Mouse (Mus musculus): ENCODE results near the gene Snx20. TPM values are rescaled to one million over a fixed set of nuclear protein-coding genes. Genes with fewer than 3 reads are reported as not detected.

Gene Snx20
- total and polyA plus RNA-seq, 2 experiments from 2014 or later = 2.0 to 7.3 TPM

DNA sequence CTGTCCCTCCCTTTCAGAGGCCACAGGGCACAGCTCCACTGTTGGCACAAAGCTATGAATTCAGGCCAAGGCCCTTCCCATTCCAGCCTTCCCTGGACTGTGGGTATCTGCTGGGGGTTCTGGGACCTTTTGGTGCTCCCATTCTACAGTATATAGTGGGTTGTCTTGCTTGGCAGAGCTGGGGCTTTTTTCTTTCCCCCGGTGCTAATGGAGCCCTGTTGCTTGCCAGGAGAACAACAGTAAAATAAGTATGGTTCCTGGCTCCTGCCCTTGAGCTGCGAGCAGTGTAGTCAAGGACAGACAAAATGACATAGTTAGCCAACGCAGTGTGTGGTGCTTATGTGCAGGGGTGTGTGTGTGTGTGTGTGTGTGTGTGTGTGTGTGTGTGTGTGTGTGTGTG lies 52.1 kb downstream of the Snx20 start:
- Histone ChIP-seq H3K27me3 (ENCODE audit: control insufficient read depth, insufficient read depth, low read length) (no peaks in the 10 kb centered on the region), H3K4me1 (ENCODE audit: control insufficient read depth, insufficient read depth) (no peaks in the 10 kb centered on the region), H3K4me3 (ENCODE audit: low read depth, low read length) (no peak overlapping the region), H3K27ac (ENCODE audit: low read depth) (no peak overlapping the region), H3K4me2 (ENCODE audit: low read depth, low read length) (no peak overlapping the region), H3K36me3 (replicated peaks; ENCODE audit: control insufficient read depth, insufficient read depth, low read length) (no peaks in the 10 kb centered on the region), H3K9me3 (replicated peaks; ENCODE audit: control insufficient read depth, low read length) (no peaks in the 10 kb centered on the region), H3K9ac (replicated peaks; ENCODE audit: low read depth, low read length) (no peak overlapping the region)
- DNase-seq (ENCODE audit: low spot score) = no peak
- TF ChIP-seq EP300 (IDR thresholded peaks at IDR 0.05; ENCODE audit: low read depth) (no peak), CTCF (IDR thresholded peaks at IDR 0.05; ENCODE audit: low read depth) (no peak)
- 63% methylated on average over 3 of the region's 3 CpGs for WGBS
- ATAC-seq (ENCODE audit: insufficient read depth, low read depth) = no peak

DNA sequence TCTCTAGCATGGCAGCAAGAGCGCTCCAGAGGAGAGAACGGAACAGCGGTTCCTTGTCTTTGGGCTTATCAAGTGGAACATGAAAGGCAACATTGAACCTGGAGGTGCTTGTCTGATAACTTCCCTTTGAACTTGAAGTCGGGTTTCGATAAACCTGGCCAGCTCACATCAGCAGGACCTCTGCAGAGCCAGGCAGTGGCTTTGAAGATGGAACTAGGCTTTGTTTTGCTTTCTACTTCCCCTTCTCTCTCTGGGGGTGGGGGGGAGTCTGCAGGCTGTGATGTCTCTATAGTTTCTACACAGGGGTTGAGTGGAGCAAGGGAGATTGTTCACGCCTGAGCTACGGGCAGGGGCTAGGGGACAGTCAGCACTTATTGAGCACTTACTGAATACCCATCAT lies 55.1 kb downstream of the Snx20 start:
- no peak for DNase-seq (ENCODE audit: low spot score)
- no peak overlapping the region for H3K27ac ChIP-seq (ENCODE audit: low read depth)
- ATAC-seq (ENCODE audit: insufficient read depth, low read depth) = no peak
- H3K9me3 ChIP-seq (replicated peaks; ENCODE audit: control insufficient read depth, low read length) = no peaks in the 10 kb centered on the region
- no peak overlapping the region for H3K9ac ChIP-seq (replicated peaks; ENCODE audit: low read depth, low read length)
- H3K27me3 ChIP-seq (ENCODE audit: control insufficient read depth, insufficient read depth, low read length) = no peaks in the 10 kb centered on the region
- H3K4me1 ChIP-seq (ENCODE audit: control insufficient read depth, insufficient read depth) = peaks cover 25% of the 10 kb centered on the region; the same call in 1 of the 2 replicates
- no peak overlapping the region for H3K4me3 ChIP-seq (ENCODE audit: low read depth, low read length)
- 54% methylated on average over 7 of the region's 7 CpGs for WGBS
- H3K4me2 ChIP-seq (ENCODE audit: low read depth, low read length) = no peak overlapping the region
- H3K36me3 ChIP-seq (replicated peaks; ENCODE audit: control insufficient read depth, insufficient read depth, low read length) = no peaks in the 10 kb centered on the region
- TF ChIP-seq CTCF (IDR thresholded peaks at IDR 0.05; ENCODE audit: low read depth) (no peak), EP300 (IDR thresholded peaks at IDR 0.05; ENCODE audit: low read depth) (no peak)

DNA sequence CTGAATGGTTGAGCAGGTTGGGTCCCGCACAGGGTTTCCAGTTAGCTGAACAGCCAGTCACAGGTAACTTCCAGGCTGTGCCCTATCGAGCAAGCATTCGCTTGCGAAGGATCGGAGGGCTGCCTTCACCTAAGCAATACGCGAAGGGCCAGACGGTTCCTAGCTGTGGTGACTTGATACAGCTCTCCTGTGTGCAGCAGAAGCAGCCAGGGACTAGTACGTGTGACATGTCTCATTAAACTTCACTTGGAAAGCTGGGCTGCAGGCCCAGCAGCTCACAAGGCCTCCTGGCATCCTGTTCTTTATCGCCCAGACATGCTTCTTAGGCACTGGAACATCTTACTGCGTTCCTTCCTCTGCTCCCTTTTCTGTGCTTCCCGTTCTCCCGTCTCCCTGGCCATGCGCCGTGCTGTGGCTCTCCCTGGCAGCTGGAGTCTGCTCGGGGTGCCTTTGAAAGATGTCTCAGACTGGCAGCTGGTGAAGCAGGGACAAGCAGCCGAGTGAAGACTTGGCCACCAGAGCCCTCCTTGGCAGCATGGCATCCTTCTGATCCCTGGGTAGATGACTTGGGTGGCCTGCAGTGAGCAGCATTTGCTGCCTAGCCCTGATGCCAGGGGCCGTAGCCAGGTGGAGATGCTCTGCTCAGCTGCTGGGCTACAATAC lies 56.1 kb downstream of the Snx20 start:
- no peak overlapping the region for H3K4me2 ChIP-seq (ENCODE audit: low read depth, low read length)
- no peak for DNase-seq (ENCODE audit: low spot score)
- H3K27ac ChIP-seq (ENCODE audit: low read depth) = no peak overlapping the region
- 75% methylated on average over 18 of the region's 18 CpGs for WGBS
- no peak overlapping the region for H3K9ac ChIP-seq (replicated peaks; ENCODE audit: low read depth, low read length)
- H3K4me3 ChIP-seq (ENCODE audit: low read depth, low read length) = no peak overlapping the region
- H3K9me3 ChIP-seq (replicated peaks; ENCODE audit: control insufficient read depth, low read length) = no peaks in the 10 kb centered on the region
- no peaks in the 10 kb centered on the region for H3K27me3 ChIP-seq (ENCODE audit: control insufficient read depth, insufficient read depth, low read length)
- H3K36me3 ChIP-seq (replicated peaks; ENCODE audit: control insufficient read depth, insufficient read depth, low read length) = no peaks in the 10 kb centered on the region
- H3K4me1 ChIP-seq (ENCODE audit: control insufficient read depth, insufficient read depth) = peaks cover 32% of the 10 kb centered on the region
- ATAC-seq (ENCODE audit: insufficient read depth, low read depth) = no peak
- TF ChIP-seq EP300 (IDR thresholded peaks at IDR 0.05; ENCODE audit: low read depth) (no peak), CTCF (IDR thresholded peaks at IDR 0.05; ENCODE audit: low read depth) (no peak)

DNA sequence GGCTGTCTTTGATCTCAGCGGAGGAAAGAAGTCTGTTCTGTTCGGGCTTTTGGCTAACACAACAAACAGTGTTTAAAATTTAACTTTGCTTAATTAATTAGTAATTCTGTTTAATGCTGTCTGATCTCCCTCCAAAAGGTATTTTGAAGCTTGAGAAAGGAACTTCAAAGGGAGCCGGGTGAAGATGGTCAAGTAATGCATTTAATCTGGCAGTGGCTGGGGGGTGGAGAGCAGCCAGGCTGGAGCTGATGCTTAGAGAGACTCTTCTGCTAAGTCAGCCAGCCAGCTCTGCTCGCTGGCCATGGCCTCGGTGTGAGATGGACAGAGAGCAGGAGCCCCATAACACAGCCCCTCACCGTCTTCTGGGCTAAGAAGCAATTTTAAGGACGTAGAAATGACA lies 56.7 kb downstream of the Snx20 start:
- H3K4me1 ChIP-seq (ENCODE audit: control insufficient read depth, insufficient read depth) = peaks cover 32% of the 10 kb centered on the region

DNA sequence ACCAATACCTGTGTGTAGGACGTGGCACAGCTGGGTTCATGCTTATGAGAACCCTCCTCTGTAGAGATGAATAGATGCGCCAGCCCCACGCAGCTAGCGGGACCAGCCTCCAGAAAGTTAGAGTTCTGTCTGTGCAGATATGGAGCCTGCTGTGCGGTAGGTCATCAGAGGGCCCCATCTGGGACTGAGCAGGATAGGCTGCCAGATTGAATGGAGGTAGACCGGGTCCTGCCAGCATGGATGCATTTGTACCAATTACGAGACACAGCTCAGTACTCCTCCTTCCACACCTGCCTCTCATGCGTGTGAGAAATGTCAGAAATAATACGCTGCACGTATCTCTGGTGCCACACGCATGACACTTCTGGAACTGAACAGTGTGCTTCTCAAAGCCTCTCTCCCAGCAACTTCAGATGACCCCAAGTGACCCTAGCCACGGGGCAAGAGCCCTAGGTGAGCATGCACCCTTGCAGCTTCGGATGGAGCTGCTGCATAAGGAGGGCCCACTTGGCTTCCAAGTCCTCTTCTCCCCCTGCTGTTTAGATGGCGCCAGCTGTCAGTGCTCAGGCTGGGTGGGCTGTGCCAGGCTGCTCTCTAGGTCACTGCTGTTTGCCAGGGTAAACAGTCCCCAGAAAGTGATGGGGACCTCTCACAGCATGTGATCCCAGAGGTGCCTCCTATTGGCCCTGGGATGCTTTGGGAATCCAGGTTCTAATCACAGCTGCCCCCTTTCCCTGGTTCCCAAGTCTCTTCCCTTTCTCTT lies 57.3 kb downstream of the Snx20 start:
- no peak for TF ChIP-seq CTCF (IDR thresholded peaks at IDR 0.05; ENCODE audit: low read depth)
- TF ChIP-seq EP300 (IDR thresholded peaks at IDR 0.05; ENCODE audit: low read depth) = no peak
- H3K36me3 ChIP-seq (replicated peaks; ENCODE audit: control insufficient read depth, insufficient read depth, low read length) = no peaks in the 10 kb centered on the region
- H3K27ac ChIP-seq (ENCODE audit: low read depth) = no peak overlapping the region
- no peaks in the 10 kb centered on the region for H3K27me3 ChIP-seq (ENCODE audit: control insufficient read depth, insufficient read depth, low read length)
- 88% methylated on average over 14 of the region's 14 CpGs for WGBS
- ATAC-seq (ENCODE audit: insufficient read depth, low read depth) = no peak
- H3K9ac ChIP-seq (replicated peaks; ENCODE audit: low read depth, low read length) = no peak overlapping the region
- DNase-seq (ENCODE audit: low spot score) = no peak
- peaks cover 32% of the 10 kb centered on the region for H3K4me1 ChIP-seq (ENCODE audit: control insufficient read depth, insufficient read depth)
- no peaks in the 10 kb centered on the region for H3K9me3 ChIP-seq (replicated peaks; ENCODE audit: control insufficient read depth, low read length)
- H3K4me2 ChIP-seq (ENCODE audit: low read depth, low read length) = no peak overlapping the region
- H3K4me3 ChIP-seq (ENCODE audit: low read depth, low read length) = no peak overlapping the region

More for the DNA sequence above, 56.7 kb downstream of the Snx20 start:
- H3K9ac ChIP-seq (replicated peaks; ENCODE audit: low read depth, low read length) = no peak overlapping the region
- H3K27ac ChIP-seq (ENCODE audit: low read depth) = no peak overlapping the region
- 65% methylated on average over 7 of the region's 7 CpGs for WGBS
- TF ChIP-seq EP300 (IDR thresholded peaks at IDR 0.05; ENCODE audit: low read depth) (no peak), CTCF (IDR thresholded peaks at IDR 0.05; ENCODE audit: low read depth) (no peak)
- ATAC-seq (ENCODE audit: insufficient read depth, low read depth) (no peak), DNase-seq (ENCODE audit: low spot score) (no peak)
- no peak overlapping the region for H3K4me3 ChIP-seq (ENCODE audit: low read depth, low read length)
- no peak overlapping the region for H3K4me2 ChIP-seq (ENCODE audit: low read depth, low read length)
- H3K9me3 ChIP-seq (replicated peaks; ENCODE audit: control insufficient read depth, low read length) = no peaks in the 10 kb centered on the region
- H3K27me3 ChIP-seq (ENCODE audit: control insufficient read depth, insufficient read depth, low read length) = no peaks in the 10 kb centered on the region
- H3K36me3 ChIP-seq (replicated peaks; ENCODE audit: control insufficient read depth, insufficient read depth, low read length) = no peaks in the 10 kb centered on the region

All from heart, postnatal 0 days (tissue).